Mouse (Mus musculus) hindbrain, embryonic 10.5 days (tissue): ENCODE measurements around the gene Gm28047. TPM values are rescaled to one million over a fixed set of nuclear protein-coding genes. Genes with fewer than 3 reads are reported as not detected.

Source experiments
- DNase-seq: peaks from one replicate; pipeline ENCODE4 v3.0.0-alpha.2; 2017; ENCODE audit warnings: low spot score
- H3K27ac ChIP-seq: fragments of 300-500 bp; sonication (generic); 2 replicates; pipeline ENCODE4 v1.5.1; 2016; ENCODE audit warnings: mild to moderate bottlenecking, moderate library complexity
- H3K27me3 ChIP-seq: fragments of 300-500 bp; sonication (generic); 2 replicates; pipeline ENCODE4 v1.6.1; 2016; ENCODE audit warnings: mild to moderate bottlenecking; ENCODE audit not compliant: poor library complexity, insufficient read depth, severe bottlenecking
- H3K36me3 ChIP-seq: fragments of 300-500 bp; sonication (generic); 2 replicates; pipeline ENCODE4 v1.6.1; 2016; ENCODE audit warnings: mild to moderate bottlenecking, moderate library complexity
- H3K4me1 ChIP-seq: fragments of 300-500 bp; sonication (generic); replicated peaks from 2 replicates; pipeline ENCODE4 v1.6.1; 2016; ENCODE audit warnings: mild to moderate bottlenecking
- H3K4me3 ChIP-seq: fragments of 300-500 bp; sonication (generic); 2 replicates; pipeline ENCODE4 v1.5.1; 2016; ENCODE audit warnings: mild to moderate bottlenecking, moderate library complexity
- H3K9me3 ChIP-seq: fragments of 300-500 bp; sonication (generic); 2 replicates; pipeline ENCODE4 v1.6.1; 2016; ENCODE audit warnings: mild to moderate bottlenecking, moderate library complexity
- WGBS: fragments of 180-500 bp; shearing (Covaris S2); methylation state at CpG from one replicate; pipeline ENCODE4 v1.1.7; 2016; 5-methylcytosine and 5-hydroxymethylcytosine counted together
- polyA plus RNA-seq: library from polyadenylated mRNA; unstranded; fragments of >200 nt; fragmentation: Nextera tagmentation; extraction: Ambion mirVana; gene quantifications from 2 replicates; pipeline ENCODE4 v1.2.1, GENCODE M21; 2016

Gene Gm28047
- polyA plus RNA-seq, 1 experiment from 2014 or later = not detected

GRCm38 (mm10) chr15:102530566-102530965, 94.3 kb downstream of the Gm28047 start:
- DNase-seq = no peak
- Histone ChIP-seq H3K27me3 (no peaks in the 10 kb centered on the region), H3K9me3 (no peaks in the 10 kb centered on the region), H3K36me3 (peaks cover 76% of the 10 kb centered on the region), H3K27ac (no peak overlapping the region), H3K4me3 (no peak overlapping the region), H3K4me1 (no peaks in the 10 kb centered on the region)
- 83% methylated on average over 4 of the region's 4 CpGs for WGBS

GRCm38 (mm10) chr15:102528396-102528795, 96.5 kb downstream of the Gm28047 start:
- H3K9me3 ChIP-seq = no peaks in the 10 kb centered on the region
- WGBS = 96% methylated on average over 1 of the region's 1 CpGs
- no peak for DNase-seq

GRCm38 (mm10) chr15:102527936-102528335, 96.9 kb downstream of the Gm28047 start:
- no peak for DNase-seq
- Histone ChIP-seq H3K27me3 (no peaks in the 10 kb centered on the region), H3K36me3 (peaks cover 76% of the 10 kb centered on the region), H3K4me3 (no peak overlapping the region), H3K4me1 (no peaks in the 10 kb centered on the region), H3K27ac (no peak overlapping the region), H3K9me3 (no peaks in the 10 kb centered on the region)
- 74% methylated on average over 3 of the region's 3 CpGs for WGBS

More at GRCm38 (mm10) chr15:102528396-102528795, 96.5 kb downstream of the Gm28047 start:
- Histone ChIP-seq H3K4me3 (no peak overlapping the region), H3K27ac (no peak overlapping the region), H3K36me3 (peaks cover 79% of the 10 kb centered on the region), H3K27me3 (no peaks in the 10 kb centered on the region), H3K4me1 (no peaks in the 10 kb centered on the region)

GRCm38 (mm10) chr15:102526111-102527002, 98.5 kb downstream of the Gm28047 start:
- no peak for DNase-seq
- peaks cover 78% of the 10 kb centered on the region for H3K36me3 ChIP-seq
- H3K27me3 ChIP-seq = no peaks in the 10 kb centered on the region
- H3K4me1 ChIP-seq = no peaks in the 10 kb centered on the region
- no peaks in the 10 kb centered on the region for H3K9me3 ChIP-seq
- H3K4me3 ChIP-seq = no peak overlapping the region
- 88% methylated on average over 6 of the region's 6 CpGs for WGBS
- H3K27ac ChIP-seq = no peak overlapping the region

GRCm38 (mm10) chr15:102524892-102525485, 99.9 kb downstream of the Gm28047 start, which contains the start of gene Npff:
Gene Npff, minus strand, starts transcription at chr15:102524942.
- 6% methylated on average over 3 of the region's 3 CpGs for WGBS
- Histone ChIP-seq H3K4me3 (no peak within 1 kb of the TSS), H3K36me3 (peaks cover 77% of the 10 kb centered on the region), H3K4me1 (peaks cover 9% of the 10 kb centered on the region), H3K27ac (no peak within 1 kb of the TSS), H3K9me3 (no peaks in the 10 kb centered on the region), H3K27me3 (no peaks in the 10 kb centered on the region)
- DNase-seq = peak; percentile 79

- no peak overlapping the region for H3K4me3 ChIP-seq
- peaks cover 50% of the 10 kb centered on the region for H3K36me3 ChIP-seq
- H3K4me1 ChIP-seq = peaks cover 36% of the 10 kb centered on the region
- DNase-seq = no peak
- 82% methylated on average over 4 of the region's 4 CpGs for WGBS
- H3K27me3 ChIP-seq = no peaks in the 10 kb centered on the region
- no peak overlapping the region for H3K27ac ChIP-seq
- H3K9me3 ChIP-seq = no peaks in the 10 kb centered on the region
Observed at GRCm38 (mm10) chr15:102521480-102521879, 103.4 kb downstream of the Gm28047 start.

- Histone ChIP-seq H3K27ac (peak overlapping the region; percentile 23; the same call in 1 of the 2 replicates), H3K36me3 (peaks cover 45% of the 10 kb centered on the region), H3K4me3 (no peak overlapping the region), H3K27me3 (no peaks in the 10 kb centered on the region), H3K4me1 (peaks cover 47% of the 10 kb centered on the region), H3K9me3 (no peaks in the 10 kb centered on the region)
- no peak for DNase-seq
- 91% methylated on average over 4 of the region's 4 CpGs for WGBS
Observed at GRCm38 (mm10) chr15:102520416-102520815, 104.5 kb downstream of the Gm28047 start.

- peak overlapping the region; percentile 73 for H3K4me3 ChIP-seq
- no peaks in the 10 kb centered on the region for H3K27me3 ChIP-seq
- WGBS = 72% methylated on average over 17 of the region's 17 CpGs
- DNase-seq = no peak
- no peaks in the 10 kb centered on the region for H3K9me3 ChIP-seq
- H3K36me3 ChIP-seq = peaks cover 41% of the 10 kb centered on the region
- peak overlapping the region; percentile 99 for H3K27ac ChIP-seq
- peaks cover 51% of the 10 kb centered on the region for H3K4me1 ChIP-seq
Observed at GRCm38 (mm10) chr15:102519211-102520141, 105.4 kb downstream of the Gm28047 start.

GRCm38 (mm10) chr15:102518859-102519201, 106.0 kb downstream of the Gm28047 start:
- Histone ChIP-seq H3K4me1 (peaks cover 51% of the 10 kb centered on the region), H3K4me3 (peak overlapping the region; percentile 73), H3K27me3 (no peaks in the 10 kb centered on the region), H3K9me3 (no peaks in the 10 kb centered on the region), H3K36me3 (peaks cover 35% of the 10 kb centered on the region), H3K27ac (peak overlapping the region; percentile 99)
- WGBS = 14% methylated on average over 9 of the region's 9 CpGs
- no peak for DNase-seq

- Histone ChIP-seq H3K27ac (peak within 1 kb of the TSS; percentile 99), H3K9me3 (no peaks in the 10 kb centered on the region), H3K36me3 (peaks cover 31% of the 10 kb centered on the region), H3K4me3 (peak within 1 kb of the TSS; percentile 73), H3K27me3 (no peaks in the 10 kb centered on the region), H3K4me1 (peaks cover 51% of the 10 kb centered on the region)
- WGBS = under 1% methylated on average over 60 of the region's 60 CpGs
- peak; percentile 99 for DNase-seq
Observed at GRCm38 (mm10) chr15:102517976-102518858, 106.7 kb downstream of the Gm28047 start, which contains the start of gene Tarbp2. Gene Tarbp2, plus strand, starts transcription at chr15:102518192.

- Histone ChIP-seq H3K27ac (peak overlapping the region; percentile 99), H3K27me3 (no peaks in the 10 kb centered on the region), H3K9me3 (no peaks in the 10 kb centered on the region), H3K4me1 (peaks cover 57% of the 10 kb centered on the region), H3K36me3 (peaks cover 25% of the 10 kb centered on the region), H3K4me3 (peak overlapping the region; percentile 73)
- DNase-seq = no peak
- WGBS = under 1% methylated on average over 10 of the region's 10 CpGs
Observed at GRCm38 (mm10) chr15:102517631-102517975, 107.3 kb downstream of the Gm28047 start.
